Mouse (Mus musculus): ENCODE results near the gene Pik3r6. TPM values are rescaled to one million over a fixed set of nuclear protein-coding genes. Genes with fewer than 3 reads are reported as not detected.

The Pik3r6 gene
- polyA plus RNA-seq, 1 experiment: 5.4 TPM

GRCm38 (mm10) chr11:68486093-68486492 is 16.7 kb upstream of the Pik3r6 start:
- no peak for TF ChIP-seq POLR2A (IDR thresholded peaks at IDR 0.05; ENCODE audit: control insufficient read depth, low read depth, low read length)
- TF ChIP-seq CTCF (IDR thresholded peaks at IDR 0.05; ENCODE audit: control insufficient read depth, insufficient read depth, insufficient replicate concordance, low read depth, low read length): no peak
- Histone ChIP-seq H3K4me3 (ENCODE audit: control insufficient read depth, low read depth, low read length) (no peak overlapping the region), H3K27ac (ENCODE audit: control insufficient read depth, insufficient read depth, low read depth, low read length) (no peak overlapping the region), H3K36me3 (ENCODE audit: control insufficient read depth, insufficient read depth, low read length) (no peaks in the 10 kb centered on the region), H3K4me1 (ENCODE audit: control insufficient read depth, insufficient read depth, low read length) (no peaks in the 10 kb centered on the region), H3K27me3 (ENCODE audit: control insufficient read depth, insufficient read depth, low read length) (no peaks in the 10 kb centered on the region)

DNA sequence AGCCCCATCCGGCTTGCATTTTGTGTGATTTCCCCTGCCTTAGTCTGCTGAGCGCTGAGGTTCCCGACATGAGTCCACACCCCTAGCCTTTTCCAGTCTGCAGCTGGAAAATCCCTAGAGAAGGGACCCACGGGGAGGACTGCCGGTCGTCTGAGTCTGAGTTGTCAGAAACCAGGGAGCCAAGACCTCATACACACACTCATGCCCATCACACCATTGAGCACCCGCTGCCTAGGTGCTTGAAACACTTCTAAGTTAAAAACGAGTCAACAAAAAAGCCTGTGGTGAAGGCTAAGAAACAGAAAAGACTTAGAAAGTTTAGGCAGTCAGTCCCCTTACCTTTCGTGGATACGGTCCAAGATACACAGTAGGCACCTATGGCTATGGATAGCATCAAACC is 15.1 kb upstream of the Pik3r6 start:
- Histone ChIP-seq H3K4me1 (ENCODE audit: control insufficient read depth, insufficient read depth, low read length) (no peaks in the 10 kb centered on the region), H3K36me3 (ENCODE audit: control insufficient read depth, insufficient read depth, low read length) (no peaks in the 10 kb centered on the region), H3K27me3 (ENCODE audit: control insufficient read depth, insufficient read depth, low read length) (no peaks in the 10 kb centered on the region), H3K4me3 (ENCODE audit: control insufficient read depth, low read depth, low read length) (no peak overlapping the region), H3K27ac (ENCODE audit: control insufficient read depth, insufficient read depth, low read depth, low read length) (no peak overlapping the region)
- no peak for TF ChIP-seq POLR2A (IDR thresholded peaks at IDR 0.05; ENCODE audit: control insufficient read depth, low read depth, low read length)
- TF ChIP-seq CTCF (IDR thresholded peaks at IDR 0.05; ENCODE audit: control insufficient read depth, insufficient read depth, insufficient replicate concordance, low read depth, low read length): no peak

GRCm38 (mm10) chr11:68488256-68488824 is 14.5 kb upstream of the Pik3r6 start:
- H3K4me3 ChIP-seq (ENCODE audit: control insufficient read depth, low read depth, low read length): no peak overlapping the region
- H3K36me3 ChIP-seq (ENCODE audit: control insufficient read depth, insufficient read depth, low read length): no peaks in the 10 kb centered on the region
- no peaks in the 10 kb centered on the region for H3K4me1 ChIP-seq (ENCODE audit: control insufficient read depth, insufficient read depth, low read length)
- no peak overlapping the region for H3K27ac ChIP-seq (ENCODE audit: control insufficient read depth, insufficient read depth, low read depth, low read length)
- no peaks in the 10 kb centered on the region for H3K27me3 ChIP-seq (ENCODE audit: control insufficient read depth, insufficient read depth, low read length)
- TF ChIP-seq CTCF (IDR thresholded peaks at IDR 0.05; ENCODE audit: control insufficient read depth, insufficient read depth, insufficient replicate concordance, low read depth, low read length) (no peak), POLR2A (IDR thresholded peaks at IDR 0.05; ENCODE audit: control insufficient read depth, low read depth, low read length) (no peak)

DNA sequence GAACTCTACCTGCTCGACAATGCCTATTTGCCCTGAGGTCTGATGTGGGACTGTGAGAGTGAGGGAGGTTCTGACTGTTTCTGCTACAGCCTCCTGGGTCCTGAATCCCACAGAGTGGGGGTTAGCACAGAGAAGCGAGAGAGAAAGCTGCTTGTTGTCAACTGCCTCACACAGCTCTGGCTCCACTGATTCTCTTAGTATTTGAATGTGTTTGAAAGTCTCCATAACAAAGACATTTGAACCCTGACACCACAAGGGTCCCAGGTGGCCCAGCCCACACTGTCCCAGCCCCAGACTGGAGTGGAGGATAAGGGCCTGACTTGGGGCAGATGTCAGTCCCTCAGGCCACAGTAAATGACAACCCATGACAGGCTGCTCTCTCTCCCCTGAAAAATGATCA is 13.6 kb upstream of the Pik3r6 start:
- H3K36me3 ChIP-seq (ENCODE audit: control insufficient read depth, insufficient read depth, low read length): no peaks in the 10 kb centered on the region
- no peaks in the 10 kb centered on the region for H3K27me3 ChIP-seq (ENCODE audit: control insufficient read depth, insufficient read depth, low read length)

GRCm38 (mm10) chr11:68492592-68492991 is 10.2 kb upstream of the Pik3r6 start:
- H3K27me3 ChIP-seq (ENCODE audit: control insufficient read depth, insufficient read depth, low read length): no peaks in the 10 kb centered on the region
- no peak for TF ChIP-seq POLR2A (IDR thresholded peaks at IDR 0.05; ENCODE audit: control insufficient read depth, low read depth, low read length)
- TF ChIP-seq CTCF (IDR thresholded peaks at IDR 0.05; ENCODE audit: control insufficient read depth, insufficient read depth, insufficient replicate concordance, low read depth, low read length): no peak
- H3K4me1 ChIP-seq (ENCODE audit: control insufficient read depth, insufficient read depth, low read length): no peaks in the 10 kb centered on the region; the same call in 1 of the 2 replicates

More for the DNA sequence above, 13.6 kb upstream of the Pik3r6 start:
- Histone ChIP-seq H3K4me3 (ENCODE audit: control insufficient read depth, low read depth, low read length) (no peak overlapping the region), H3K27ac (ENCODE audit: control insufficient read depth, insufficient read depth, low read depth, low read length) (no peak overlapping the region), H3K4me1 (ENCODE audit: control insufficient read depth, insufficient read depth, low read length) (no peaks in the 10 kb centered on the region)
- TF ChIP-seq POLR2A (IDR thresholded peaks at IDR 0.05; ENCODE audit: control insufficient read depth, low read depth, low read length): no peak
- no peak for TF ChIP-seq CTCF (IDR thresholded peaks at IDR 0.05; ENCODE audit: control insufficient read depth, insufficient read depth, insufficient replicate concordance, low read depth, low read length)

DNA sequence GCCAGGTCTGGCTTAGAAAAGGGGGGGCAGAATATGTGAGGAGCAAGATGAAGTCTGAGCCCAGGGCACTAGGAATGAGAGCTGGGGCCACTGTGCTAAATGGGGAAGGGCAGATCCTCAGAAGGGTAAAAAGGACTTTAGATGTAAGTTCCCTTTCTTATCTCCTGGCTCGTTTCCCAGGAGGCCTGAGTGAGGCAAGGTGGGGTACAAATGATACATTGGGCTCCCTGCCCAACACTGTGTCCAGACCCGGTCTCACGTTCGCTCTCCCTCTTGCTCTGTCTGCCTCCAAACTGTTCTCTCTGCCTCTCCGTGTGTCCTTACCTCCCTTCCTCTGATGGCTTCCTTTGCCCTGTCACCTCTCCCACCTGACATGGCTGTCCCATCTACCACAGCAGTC is 9.1 kb upstream of the Pik3r6 start:
- Histone ChIP-seq H3K27me3 (ENCODE audit: control insufficient read depth, insufficient read depth, low read length) (no peaks in the 10 kb centered on the region), H3K4me1 (ENCODE audit: control insufficient read depth, insufficient read depth, low read length) (no peaks in the 10 kb centered on the region; the same call in 1 of the 2 replicates), H3K4me3 (ENCODE audit: control insufficient read depth, low read depth, low read length) (no peak overlapping the region), H3K27ac (ENCODE audit: control insufficient read depth, insufficient read depth, low read depth, low read length) (no peak overlapping the region), H3K36me3 (ENCODE audit: control insufficient read depth, insufficient read depth, low read length) (no peaks in the 10 kb centered on the region)
- TF ChIP-seq CTCF (IDR thresholded peaks at IDR 0.05; ENCODE audit: control insufficient read depth, insufficient read depth, insufficient replicate concordance, low read depth, low read length) (no peak), POLR2A (IDR thresholded peaks at IDR 0.05; ENCODE audit: control insufficient read depth, low read depth, low read length) (no peak)

More at GRCm38 (mm10) chr11:68492592-68492991, 10.2 kb upstream of the Pik3r6 start:
- Histone ChIP-seq H3K27ac (ENCODE audit: control insufficient read depth, insufficient read depth, low read depth, low read length) (no peak overlapping the region), H3K36me3 (ENCODE audit: control insufficient read depth, insufficient read depth, low read length) (no peaks in the 10 kb centered on the region), H3K4me3 (ENCODE audit: control insufficient read depth, low read depth, low read length) (no peak overlapping the region)

GRCm38 (mm10) chr11:68497081-68497480 is 5.7 kb upstream of the Pik3r6 start:
- Histone ChIP-seq H3K27ac (ENCODE audit: control insufficient read depth, insufficient read depth, low read depth, low read length) (no peak overlapping the region), H3K4me3 (ENCODE audit: control insufficient read depth, low read depth, low read length) (no peak overlapping the region), H3K36me3 (ENCODE audit: control insufficient read depth, insufficient read depth, low read length) (no peaks in the 10 kb centered on the region), H3K4me1 (ENCODE audit: control insufficient read depth, insufficient read depth, low read length) (no peaks in the 10 kb centered on the region; the same call in 1 of the 2 replicates), H3K27me3 (ENCODE audit: control insufficient read depth, insufficient read depth, low read length) (no peaks in the 10 kb centered on the region)
- no peak for TF ChIP-seq POLR2A (IDR thresholded peaks at IDR 0.05; ENCODE audit: control insufficient read depth, low read depth, low read length)

GRCm38 (mm10) chr11:68498517-68498916 is 4.3 kb upstream of the Pik3r6 start:
- Histone ChIP-seq H3K4me1 (ENCODE audit: control insufficient read depth, insufficient read depth, low read length) (no peaks in the 10 kb centered on the region; the same call in 1 of the 2 replicates), H3K4me3 (ENCODE audit: control insufficient read depth, low read depth, low read length) (no peak overlapping the region), H3K36me3 (ENCODE audit: control insufficient read depth, insufficient read depth, low read length) (no peaks in the 10 kb centered on the region), H3K27me3 (ENCODE audit: control insufficient read depth, insufficient read depth, low read length) (no peaks in the 10 kb centered on the region), H3K27ac (ENCODE audit: control insufficient read depth, insufficient read depth, low read depth, low read length) (no peak overlapping the region)
- TF ChIP-seq POLR2A (IDR thresholded peaks at IDR 0.05; ENCODE audit: control insufficient read depth, low read depth, low read length) (no peak), CTCF (IDR thresholded peaks at IDR 0.05; ENCODE audit: control insufficient read depth, insufficient read depth, insufficient replicate concordance, low read depth, low read length) (no peak)

All from testis, adult 2 months (tissue).